Comparison of ENCODE assay signal across 18 mouse cellular contexts in genomic region chr16:91851456-91852231, GRCm38 (mm10).
DNase-seq lines count a peak whose midpoint lies in the region; ATAC-seq lines count a peak whose summit lies in the region.
"Had no signal": no experiment of that assay in that cellular context is flagged by ENCODE, and none has a peak within 500 bp of the region (broad histone marks: within the 10 kb centered on the region; RNA-seq: fewer than 3 reads in every experiment).

No protein-coding gene starts in this region.

- peaks cover 40% of the 10 kb centered on the region for H3K36me3 ChIP-seq in kidney, embryonic 16.5 days (ENCODE audit: insufficient read depth, low read length)

- 0 out of 2 replicates have a peak overlapping the region, but pooled peaks have one; percentile 15 for H3K9ac ChIP-seq in kidney, embryonic 16.5 days (replicated peaks; ENCODE audit: low read length)
- H3K9ac ChIP-seq: embryonic facial prominence, embryonic 13.5 days; forebrain, embryonic 13.5 days had no signal

- H3K4me1 ChIP-seq in kidney, embryonic 16.5 days (ENCODE audit: insufficient read depth, low read length), result peaks cover 27% of the 10 kb centered on the region
- H3K4me1 ChIP-seq: forebrain, embryonic 13.5 days had no signal

- no peaks in the 10 kb centered on the region for H3K9me3 ChIP-seq in kidney, embryonic 16.5 days (ENCODE audit: low read length)
- H3K9me3 ChIP-seq: embryonic facial prominence, embryonic 13.5 days; forebrain, embryonic 13.5 days had no signal

- WGBS in kidney, embryonic 16.5 days, result 47% methylated on average over 19 of the region's 19 CpGs

- no peak overlapping the region for H3K4me3 ChIP-seq in kidney, embryonic 16.5 days (ENCODE audit: low read length)
- H3K4me3 ChIP-seq: embryonic facial prominence, embryonic 13.5 days; forebrain, embryonic 13.5 days had no signal

- no peaks in the 10 kb centered on the region for H3K27me3 ChIP-seq in kidney, embryonic 16.5 days (ENCODE audit: insufficient read depth, low read length)
- H3K27me3 ChIP-seq: CH12.LX; embryonic facial prominence, embryonic 13.5 days; forebrain, embryonic 13.5 days; Patski had no signal

- no peak overlapping the region for H3K4me2 ChIP-seq in kidney, embryonic 16.5 days (replicated peaks; ENCODE audit: low read depth, low read length)
- H3K4me2 ChIP-seq: embryonic facial prominence, embryonic 13.5 days; forebrain, embryonic 13.5 days had no signal

- DNase-seq in heart, adult 11 months, result peak; percentile 95
- no peak for DNase-seq in heart, postnatal 4 days
- no peak for DNase-seq in kidney, postnatal 36 days
- peak; percentile 56 to 63 for DNase-seq in adrenal gland, postnatal 36 days
- DNase-seq in cerebellum, adult 8-10 months, result no peak
- DNase-seq in right cerebral cortex, adult 2 months (ENCODE audit: low spot score in 2 of 2), result no peak
- DNase-seq: cerebellum, postnatal 14 days; gastrocnemius, postnatal 25 days; kidney, postnatal 10 days; layer of hippocampus, postnatal 36 days; right cerebral cortex, adult 18-20 months had no signal

- peak; percentile 58; the same call in 1 of the 2 replicates for ATAC-seq in kidney, embryonic 16.5 days (ENCODE audit: low FRiP score, low TSS enrichment)
- ATAC-seq in granulocyte monocyte progenitor cell, adult 5-6 weeks (replicated peaks; ENCODE audit: poor library complexity, severe bottlenecking), result peak; percentile 53
- ATAC-seq: forebrain, embryonic 13.5 days; lung, postnatal 0 days; Patski had no signal

- H3K27ac ChIP-seq in kidney, embryonic 16.5 days (ENCODE audit: low read length), result no peak overlapping the region
- H3K27ac ChIP-seq: embryonic facial prominence, embryonic 13.5 days; forebrain, embryonic 13.5 days had no signal

Comparison
In these comparisons a context has a peak if more than half of its experiments do, and no peak if none do; other contexts are left out.
1. DNase-seq: peak in heart, adult 11 months (single experiment) and adrenal gland, postnatal 36 days (2 of 2); none in heart, postnatal 4 days (single experiment), kidney, postnatal 36 days (0 of 2), cerebellum, adult 8-10 months (single experiment) and right cerebral cortex, adult 2 months (0 of 2).